Mouse (Mus musculus): ENCODE results near the gene BC030867. TPM values are rescaled to one million over a fixed set of nuclear protein-coding genes. Genes with fewer than 3 reads are reported as not detected.

The BC030867 gene
- polyA plus RNA-seq, 1 experiment from 2014 or later = 13.5 TPM

GRCm38 (mm10) chr11:102215511-102215910 is 33.2 kb upstream of the BC030867 start:
- Histone ChIP-seq H3K4me2 (replicated peaks) (peak overlapping the region; percentile 95), H3K4me1 (replicated peaks) (peaks cover 83% of the 10 kb centered on the region), H3K9ac (no peak overlapping the region; the same call in 1 of the 2 replicates), H3K9me3 (no peaks in the 10 kb centered on the region), H3K4me3 (replicated peaks) (peak overlapping the region; percentile 9), H3K27me3 (replicated peaks) (no peaks in the 10 kb centered on the region), H3K36me3 (no peaks in the 10 kb centered on the region), H3K27ac (peak overlapping the region; percentile 74)
- no peak for ATAC-seq
- 61% methylated on average over 11 of the region's 11 CpGs for WGBS

- ATAC-seq = peak; percentile 63
- peak overlapping the region; percentile 95 for H3K4me2 ChIP-seq (replicated peaks)
- peak overlapping the region; percentile 92 for H3K27ac ChIP-seq
- no peaks in the 10 kb centered on the region for H3K27me3 ChIP-seq (replicated peaks)
- no peak overlapping the region; the same call in 1 of the 2 replicates for H3K9ac ChIP-seq
- peak overlapping the region; percentile 51 for H3K4me3 ChIP-seq (replicated peaks)
- H3K36me3 ChIP-seq = no peaks in the 10 kb centered on the region
- WGBS = 16% methylated on average over 12 of the region's 12 CpGs
- peaks cover 82% of the 10 kb centered on the region for H3K4me1 ChIP-seq (replicated peaks)
- H3K9me3 ChIP-seq = no peaks in the 10 kb centered on the region
Measured at GRCm38 (mm10) chr11:102216056-102216885, 32.4 kb upstream of the BC030867 start.

- Histone ChIP-seq H3K27me3 (replicated peaks) (no peaks in the 10 kb centered on the region), H3K9me3 (no peaks in the 10 kb centered on the region), H3K4me2 (replicated peaks) (peak overlapping the region; percentile 95), H3K4me1 (replicated peaks) (peaks cover 80% of the 10 kb centered on the region), H3K9ac (peak overlapping the region; percentile 22; the same call in 1 of the 2 replicates), H3K27ac (peak overlapping the region; percentile 92), H3K36me3 (no peaks in the 10 kb centered on the region), H3K4me3 (replicated peaks) (peak overlapping the region; percentile 51)
- no peak; the same call in 1 of the 2 replicates for ATAC-seq
- WGBS = 33% methylated on average over 5 of the region's 5 CpGs
Measured at GRCm38 (mm10) chr11:102216886-102217240, 31.8 kb upstream of the BC030867 start.

GRCm38 (mm10) chr11:102217396-102217795 is 31.3 kb upstream of the BC030867 start:
- Histone ChIP-seq H3K4me1 (replicated peaks) (peaks cover 81% of the 10 kb centered on the region), H3K4me3 (replicated peaks) (peak overlapping the region; percentile 51), H3K27ac (peak overlapping the region; percentile 92), H3K9ac (peak overlapping the region; percentile 68), H3K27me3 (replicated peaks) (no peaks in the 10 kb centered on the region), H3K9me3 (no peaks in the 10 kb centered on the region), H3K36me3 (no peaks in the 10 kb centered on the region), H3K4me2 (replicated peaks) (peak overlapping the region; percentile 95)
- WGBS = 51% methylated on average over 6 of the region's 6 CpGs
- ATAC-seq = no peak

- Histone ChIP-seq H3K27ac (peak overlapping the region; percentile 92), H3K27me3 (replicated peaks) (no peaks in the 10 kb centered on the region), H3K4me3 (replicated peaks) (peak overlapping the region; percentile 51), H3K4me2 (replicated peaks) (peak overlapping the region; percentile 95), H3K36me3 (no peaks in the 10 kb centered on the region), H3K4me1 (replicated peaks) (peaks cover 85% of the 10 kb centered on the region), H3K9ac (peak overlapping the region; percentile 68), H3K9me3 (no peaks in the 10 kb centered on the region)
- no peak for ATAC-seq
- WGBS = 49% methylated on average over 7 of the region's 7 CpGs
Measured at GRCm38 (mm10) chr11:102217876-102218430, 30.7 kb upstream of the BC030867 start.

GRCm38 (mm10) chr11:102218783-102219182 is 29.9 kb upstream of the BC030867 start:
- Histone ChIP-seq H3K9me3 (no peaks in the 10 kb centered on the region), H3K27ac (peak overlapping the region; percentile 92), H3K36me3 (no peaks in the 10 kb centered on the region), H3K4me2 (replicated peaks) (peak overlapping the region; percentile 95), H3K4me3 (replicated peaks) (peak overlapping the region; percentile 51), H3K27me3 (replicated peaks) (no peaks in the 10 kb centered on the region), H3K4me1 (replicated peaks) (peaks cover 87% of the 10 kb centered on the region), H3K9ac (peak overlapping the region; percentile 68)
- ATAC-seq = peak; percentile 89
- under 1% methylated on average over 10 of the region's 10 CpGs for WGBS

- WGBS = 51% methylated on average over 14 of the region's 14 CpGs
- no peaks in the 10 kb centered on the region for H3K9me3 ChIP-seq
- no peaks in the 10 kb centered on the region for H3K36me3 ChIP-seq
- ATAC-seq = no peak
- peak overlapping the region; percentile 95 for H3K4me2 ChIP-seq (replicated peaks)
- peak overlapping the region; percentile 92 for H3K27ac ChIP-seq
- H3K9ac ChIP-seq = peak overlapping the region; percentile 68; the same call in 1 of the 2 replicates
- peak overlapping the region; percentile 51; the same call in 1 of the 2 replicates for H3K4me3 ChIP-seq (replicated peaks)
- H3K27me3 ChIP-seq (replicated peaks) = no peaks in the 10 kb centered on the region
- peaks cover 87% of the 10 kb centered on the region for H3K4me1 ChIP-seq (replicated peaks)
Measured at GRCm38 (mm10) chr11:102219247-102219993, 29.3 kb upstream of the BC030867 start.

GRCm38 (mm10) chr11:102219994-102220346 is 28.7 kb upstream of the BC030867 start:
- Histone ChIP-seq H3K4me3 (replicated peaks) (no peak overlapping the region), H3K4me1 (replicated peaks) (peaks cover 87% of the 10 kb centered on the region), H3K9me3 (no peaks in the 10 kb centered on the region), H3K27ac (peak overlapping the region; percentile 92), H3K27me3 (replicated peaks) (no peaks in the 10 kb centered on the region), H3K36me3 (no peaks in the 10 kb centered on the region), H3K4me2 (replicated peaks) (no peak overlapping the region), H3K9ac (no peak overlapping the region)
- WGBS = 42% methylated on average over 4 of the region's 4 CpGs
- no peak for ATAC-seq

GRCm38 (mm10) chr11:102220451-102220850 is 28.2 kb upstream of the BC030867 start:
- peaks cover 87% of the 10 kb centered on the region for H3K4me1 ChIP-seq (replicated peaks)
- no peaks in the 10 kb centered on the region for H3K9me3 ChIP-seq
- H3K4me2 ChIP-seq (replicated peaks) = no peak overlapping the region
- no peaks in the 10 kb centered on the region for H3K27me3 ChIP-seq (replicated peaks)
- no peak for ATAC-seq
- 0 out of 2 replicates have a peak overlapping the region, but pooled peaks have one; percentile 92 for H3K27ac ChIP-seq
- no peaks in the 10 kb centered on the region for H3K36me3 ChIP-seq
- H3K9ac ChIP-seq = no peak overlapping the region
- no peak overlapping the region for H3K4me3 ChIP-seq (replicated peaks)
- 49% methylated on average over 6 of the region's 6 CpGs for WGBS

- H3K4me2 ChIP-seq (replicated peaks) = no peak overlapping the region
- no peaks in the 10 kb centered on the region for H3K36me3 ChIP-seq
- H3K27me3 ChIP-seq (replicated peaks) = no peaks in the 10 kb centered on the region
- no peaks in the 10 kb centered on the region for H3K9me3 ChIP-seq
- H3K4me1 ChIP-seq (replicated peaks) = peaks cover 86% of the 10 kb centered on the region
- no peak overlapping the region for H3K4me3 ChIP-seq (replicated peaks)
- no peak for ATAC-seq
- WGBS = 79% methylated on average over 8 of the region's 8 CpGs
- no peak overlapping the region for H3K9ac ChIP-seq
- no peak overlapping the region for H3K27ac ChIP-seq
Measured at GRCm38 (mm10) chr11:102221243-102221953, 27.3 kb upstream of the BC030867 start.

- no peaks in the 10 kb centered on the region for H3K36me3 ChIP-seq
- no peak overlapping the region for H3K27ac ChIP-seq
- H3K4me3 ChIP-seq (replicated peaks) = no peak overlapping the region
- no peaks in the 10 kb centered on the region for H3K27me3 ChIP-seq (replicated peaks)
- no peak overlapping the region for H3K4me2 ChIP-seq (replicated peaks)
- WGBS = 68% methylated on average over 8 of the region's 8 CpGs
- no peak for ATAC-seq
- peaks cover 86% of the 10 kb centered on the region for H3K4me1 ChIP-seq (replicated peaks)
- H3K9me3 ChIP-seq = no peaks in the 10 kb centered on the region
- no peak overlapping the region for H3K9ac ChIP-seq
Measured at GRCm38 (mm10) chr11:102221954-102222351, 26.7 kb upstream of the BC030867 start.

Data from intestine, embryonic 15.5 days (tissue).